Mouse (Mus musculus) forebrain, embryonic 13.5 days (tissue): Measurements from ENCODE around the gene Abcd2. TPM values are rescaled to one million over a fixed set of nuclear protein-coding genes. Genes with fewer than 3 reads are reported as not detected.

ENCODE experiments used
- ATAC-seq: fragments of 200-750 bp; cut with Nextera tagmentation; 2 replicates; pipeline ENCODE4 v1.8.0; 2017
- H3K27ac ChIP-seq: fragments of 300-500 bp; sonication (generic); 2 replicates; pipeline ENCODE4 v1.5.1; 2015; ENCODE audit warnings: inconsistent platforms, mild to moderate bottlenecking, moderate library complexity
- H3K27me3 ChIP-seq: fragments of 300-500 bp; sonication (generic); 2 replicates; pipeline ENCODE4 v1.6.1; 2015; ENCODE audit warnings: mild to moderate bottlenecking, inconsistent platforms
- H3K36me3 ChIP-seq: fragments of 300-500 bp; sonication (generic); 2 replicates; pipeline ENCODE4 v1.6.1; 2015; ENCODE audit warnings: mild to moderate bottlenecking, inconsistent platforms; ENCODE audit not compliant: poor library complexity, severe bottlenecking
- H3K4me1 ChIP-seq: fragments of 300-500 bp; sonication (generic); 2 replicates; pipeline ENCODE4 v1.6.1; 2015; ENCODE audit warnings: inconsistent platforms
- H3K4me2 ChIP-seq: fragments of 300-500 bp; sonication (generic); 2 replicates; pipeline ENCODE4 v1.6.1; 2015; ENCODE audit warnings: inconsistent platforms, mild to moderate bottlenecking, moderate library complexity
- H3K4me3 ChIP-seq: fragments of 300-500 bp; sonication (generic); 2 replicates; pipeline ENCODE4 v1.5.1; 2015; ENCODE audit warnings: mild to moderate bottlenecking, inconsistent platforms
- H3K9ac ChIP-seq: fragments of 300-500 bp; sonication (generic); 2 replicates; pipeline ENCODE4 v1.6.1; 2015; ENCODE audit warnings: mild to moderate bottlenecking, inconsistent platforms
- H3K9me3 ChIP-seq: fragments of 300-500 bp; sonication (generic); replicated peaks from 2 replicates; pipeline ENCODE4 v1.6.1; 2016; ENCODE audit warnings: inconsistent platforms
- WGBS: fragments of 180-500 bp; shearing (Covaris S2); methylation state at CpG from one replicate; pipeline ENCODE4 v1.1.7; 2015; 5-methylcytosine and 5-hydroxymethylcytosine counted together
- polyA plus RNA-seq: library from polyadenylated mRNA; unstranded; fragments of >200 nt; fragmentation: Nextera tagmentation; extraction: Ambion mirVana; gene quantifications from 2 replicates; pipeline ENCODE4 v1.2.1, GENCODE M21; 2015

The Abcd2 gene
- polyA plus RNA-seq, 1 experiment from 2014 or later: 30.8 TPM

DNA sequence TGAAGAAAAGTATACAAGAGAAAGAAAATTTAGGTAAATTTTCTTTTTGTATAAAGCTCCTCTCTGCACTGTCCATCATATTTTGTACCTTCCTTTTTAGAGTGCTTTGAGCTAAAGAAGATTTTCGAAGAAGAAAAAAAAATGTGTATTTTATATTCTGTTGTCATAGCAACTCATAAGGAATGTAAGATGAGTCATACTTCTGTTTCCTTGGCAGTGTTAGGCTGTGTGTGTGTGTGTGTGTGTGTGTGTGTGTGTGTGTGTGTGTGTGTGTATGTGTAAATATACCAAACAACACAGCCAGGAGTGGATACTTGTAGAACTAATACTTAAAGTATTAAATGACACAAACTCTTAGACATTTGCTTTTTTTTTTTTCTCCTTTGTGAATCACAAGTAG lies 39.0 kb downstream of the Abcd2 start:
- 86% methylated on average over 1 of the region's 1 CpGs for WGBS
- H3K36me3 ChIP-seq: peaks cover 60% of the 10 kb centered on the region
- no peak for ATAC-seq

DNA sequence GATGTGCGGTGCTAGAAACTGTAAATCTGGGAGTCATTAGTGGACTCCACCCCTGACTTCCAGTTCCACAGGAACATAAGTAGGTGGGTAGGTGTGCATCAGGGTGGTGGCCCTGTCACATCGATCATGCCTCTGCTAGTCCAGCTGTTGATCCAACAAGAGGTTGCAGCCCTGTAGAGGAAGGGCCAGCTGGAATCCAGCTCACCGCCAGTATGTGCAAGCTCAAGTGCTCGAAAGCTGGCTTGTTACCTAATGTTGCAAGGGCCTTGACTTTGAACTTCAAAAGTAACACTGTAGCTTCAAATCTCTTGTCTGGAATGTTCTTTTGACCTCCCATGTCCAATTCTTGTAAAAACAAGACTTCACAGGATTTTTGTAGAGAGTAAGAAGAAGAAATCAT lies 67.0 kb downstream of the Abcd2 start:
- H3K4me3 ChIP-seq: no peak overlapping the region
- no peaks in the 10 kb centered on the region for H3K9me3 ChIP-seq
- no peaks in the 10 kb centered on the region for H3K4me1 ChIP-seq
- H3K36me3 ChIP-seq: no peaks in the 10 kb centered on the region
- no peak overlapping the region for H3K9ac ChIP-seq
- H3K27me3 ChIP-seq: no peaks in the 10 kb centered on the region
- no peak overlapping the region for H3K27ac ChIP-seq
- 94% methylated on average over 4 of the region's 4 CpGs for WGBS
- no peak for ATAC-seq
- no peak overlapping the region for H3K4me2 ChIP-seq

More for the DNA sequence above, 39.0 kb downstream of the Abcd2 start:
- H3K4me2 ChIP-seq: no peak overlapping the region
- no peaks in the 10 kb centered on the region for H3K27me3 ChIP-seq
- H3K9ac ChIP-seq: no peak overlapping the region
- H3K4me3 ChIP-seq: no peak overlapping the region
- H3K9me3 ChIP-seq: peaks cover 10% of the 10 kb centered on the region
- no peaks in the 10 kb centered on the region for H3K4me1 ChIP-seq
- no peak overlapping the region for H3K27ac ChIP-seq

DNA sequence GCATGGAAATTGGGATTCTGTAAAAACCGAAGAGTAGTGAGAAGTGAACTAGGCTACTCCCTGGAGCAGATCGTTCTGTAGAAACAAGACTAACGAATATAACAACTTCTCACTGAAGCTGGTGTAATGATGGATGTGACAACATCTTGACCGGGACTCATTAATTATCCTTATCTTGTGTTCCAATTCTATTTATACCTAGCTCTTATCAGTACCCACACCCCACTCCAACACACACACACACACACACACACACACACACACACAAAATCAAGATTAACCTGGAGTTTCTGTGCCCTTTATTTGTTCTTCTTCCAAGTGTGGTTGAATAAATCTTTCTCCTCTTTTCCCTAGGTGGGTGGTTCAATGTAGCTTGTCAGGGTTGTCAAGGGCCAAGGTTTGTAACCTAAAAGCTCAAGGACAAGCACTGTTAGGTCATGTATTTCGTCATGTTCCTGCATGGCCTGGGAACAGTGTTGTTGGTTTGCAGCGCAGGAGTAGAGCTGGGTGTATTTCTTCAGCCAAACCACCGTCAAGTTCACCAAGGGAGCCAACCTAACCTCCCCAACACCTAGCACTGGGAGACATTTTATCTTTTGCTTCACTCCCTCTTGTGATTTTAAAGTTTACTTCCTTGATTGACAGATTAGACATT lies 78.9 kb downstream of the Abcd2 start:
- Histone ChIP-seq H3K4me1 (no peaks in the 10 kb centered on the region), H3K27me3 (no peaks in the 10 kb centered on the region), H3K27ac (no peak overlapping the region), H3K4me3 (no peak overlapping the region), H3K4me2 (no peak overlapping the region), H3K9me3 (no peaks in the 10 kb centered on the region), H3K9ac (no peak overlapping the region), H3K36me3 (no peaks in the 10 kb centered on the region)
- ATAC-seq: no peak
- WGBS: 92% methylated on average over 7 of the region's 7 CpGs

DNA sequence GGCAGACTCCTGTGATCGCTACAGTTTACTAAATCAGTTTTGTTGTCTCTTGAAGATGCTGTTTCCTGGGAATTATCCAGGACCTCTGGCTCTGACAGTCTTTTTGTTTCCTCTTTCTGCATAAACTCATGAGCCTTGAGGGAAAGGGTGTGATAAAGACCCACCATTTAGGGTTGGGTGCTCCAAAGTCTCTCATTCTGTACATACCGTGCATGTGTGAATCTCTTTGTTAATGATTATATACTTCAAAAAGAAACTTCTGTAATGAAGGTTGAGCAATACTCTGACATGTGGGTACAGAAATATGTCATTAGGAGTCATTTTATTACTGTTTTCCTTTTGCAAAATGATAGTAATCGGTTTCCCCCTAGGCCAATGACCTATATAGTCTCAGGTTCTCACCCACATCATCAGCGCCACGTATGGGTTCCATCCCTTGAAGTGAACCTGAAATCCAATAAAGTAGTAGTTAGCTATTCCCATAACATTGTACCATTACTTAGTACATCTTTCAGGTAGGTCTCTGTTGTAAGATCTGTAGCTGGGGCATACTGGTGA lies 83.4 kb downstream of the Abcd2 start:
- no peaks in the 10 kb centered on the region for H3K27me3 ChIP-seq
- 96% methylated on average over 5 of the region's 5 CpGs for WGBS
- H3K36me3 ChIP-seq: no peaks in the 10 kb centered on the region
- no peaks in the 10 kb centered on the region for H3K9me3 ChIP-seq
- ATAC-seq: no peak
- no peak overlapping the region for H3K27ac ChIP-seq
- H3K4me1 ChIP-seq: peaks cover 5% of the 10 kb centered on the region; the same call in 1 of the 2 replicates
- no peak overlapping the region for H3K4me3 ChIP-seq
- no peak overlapping the region for H3K4me2 ChIP-seq
- no peak overlapping the region for H3K9ac ChIP-seq

DNA sequence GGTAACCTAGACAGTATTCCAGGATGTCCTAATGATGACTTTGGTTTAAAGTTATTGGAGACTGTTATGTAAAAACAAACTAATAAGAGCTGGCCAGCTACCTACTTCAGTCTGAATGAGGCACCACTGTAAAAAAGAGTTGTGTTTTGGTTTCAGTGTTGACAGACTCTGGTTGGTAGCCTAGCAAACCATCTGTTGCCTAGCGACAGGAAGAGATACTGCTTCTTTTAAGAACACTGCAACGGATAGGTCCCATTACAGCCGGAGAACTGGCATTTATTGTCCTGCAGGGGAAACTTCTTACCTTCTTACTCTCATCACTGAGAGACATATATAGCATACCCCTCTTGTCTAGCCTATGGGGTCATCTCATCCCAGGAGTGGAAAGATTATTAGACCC lies 86.7 kb downstream of the Abcd2 start:
- peak; percentile 55 for ATAC-seq
- Histone ChIP-seq H3K4me3 (no peak overlapping the region), H3K9me3 (no peaks in the 10 kb centered on the region), H3K27ac (no peak overlapping the region), H3K36me3 (no peaks in the 10 kb centered on the region), H3K4me1 (peaks cover 5% of the 10 kb centered on the region; the same call in 1 of the 2 replicates), H3K4me2 (no peak overlapping the region), H3K9ac (no peak overlapping the region), H3K27me3 (no peaks in the 10 kb centered on the region)
- WGBS: 42% methylated on average over 3 of the region's 3 CpGs

DNA sequence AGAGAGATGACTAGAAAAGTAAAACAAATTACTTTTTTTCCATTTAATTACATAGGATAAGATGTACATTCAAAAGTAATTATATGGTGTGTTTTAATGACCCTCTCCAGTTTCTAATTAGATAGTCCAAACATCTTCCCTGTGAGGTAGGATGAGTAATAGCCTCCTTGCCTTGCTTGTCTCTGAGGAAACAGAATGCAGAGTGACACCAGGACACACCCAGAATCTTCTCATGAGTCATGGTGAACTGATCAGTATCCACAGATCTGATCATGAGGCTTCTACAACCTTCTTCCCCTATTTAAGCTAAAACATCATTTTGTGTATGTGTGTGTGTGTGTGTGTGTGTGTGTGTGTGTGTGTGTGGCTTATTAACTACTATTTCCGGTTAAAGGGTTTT lies 87.3 kb downstream of the Abcd2 start:
- H3K4me3 ChIP-seq: no peak overlapping the region
- H3K4me2 ChIP-seq: no peak overlapping the region
- H3K27ac ChIP-seq: no peak overlapping the region
- H3K4me1 ChIP-seq: peaks cover 5% of the 10 kb centered on the region; the same call in 1 of the 2 replicates
- no peak for ATAC-seq
- no peak overlapping the region for H3K9ac ChIP-seq
- no peaks in the 10 kb centered on the region for H3K9me3 ChIP-seq
- H3K27me3 ChIP-seq: no peaks in the 10 kb centered on the region
- 94% methylated on average over 1 of the region's 1 CpGs for WGBS
- no peaks in the 10 kb centered on the region for H3K36me3 ChIP-seq

DNA sequence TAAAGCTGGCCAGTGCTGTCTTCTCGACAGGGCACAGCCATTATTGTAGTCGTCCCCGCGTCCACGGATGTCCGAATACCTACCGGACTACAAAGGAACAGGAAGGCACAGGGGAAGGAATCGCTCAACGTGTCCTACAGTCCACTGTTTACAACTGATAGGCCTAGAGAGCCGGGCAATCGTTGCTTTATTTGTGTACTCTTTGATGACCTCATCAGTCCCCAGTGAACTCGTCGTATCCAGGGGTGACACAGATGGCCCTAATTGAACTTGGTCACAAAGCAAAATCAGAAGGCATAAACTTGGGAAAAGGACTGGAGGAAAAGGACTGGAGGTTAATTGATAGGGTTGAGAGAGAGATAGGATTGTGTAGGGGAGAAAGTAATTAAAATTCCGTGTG lies 87.8 kb downstream of the Abcd2 start:
- WGBS: 73% methylated on average over 14 of the region's 14 CpGs
- ATAC-seq: no peak
- H3K9me3 ChIP-seq: no peaks in the 10 kb centered on the region
- no peak overlapping the region for H3K27ac ChIP-seq
- peaks cover 5% of the 10 kb centered on the region; the same call in 1 of the 2 replicates for H3K4me1 ChIP-seq
- H3K36me3 ChIP-seq: no peaks in the 10 kb centered on the region
- no peak overlapping the region for H3K9ac ChIP-seq
- no peak overlapping the region for H3K4me3 ChIP-seq
- H3K27me3 ChIP-seq: no peaks in the 10 kb centered on the region
- no peak overlapping the region for H3K4me2 ChIP-seq

DNA sequence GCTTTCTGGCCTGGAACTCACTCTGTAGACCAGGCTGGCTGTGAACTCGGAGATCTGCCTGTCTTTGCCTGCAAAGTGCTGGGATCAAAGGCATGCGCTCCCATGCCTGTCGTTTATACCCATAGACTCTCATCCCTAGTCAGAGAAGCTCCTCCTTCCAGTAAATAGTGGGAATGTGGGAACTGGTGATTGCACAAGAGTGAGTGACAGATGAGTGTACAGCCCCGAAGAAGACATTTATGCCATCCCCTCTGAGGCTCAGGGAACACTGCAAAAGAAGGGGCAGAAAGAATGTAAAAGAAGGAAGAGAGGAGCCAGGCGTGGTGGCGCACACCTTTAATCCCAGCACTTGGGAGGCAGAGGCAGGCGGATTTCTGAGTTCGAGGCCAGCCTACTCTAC lies 88.3 kb downstream of the Abcd2 start:
- H3K36me3 ChIP-seq: no peaks in the 10 kb centered on the region
- no peak overlapping the region for H3K4me2 ChIP-seq
- no peaks in the 10 kb centered on the region for H3K9me3 ChIP-seq
- ATAC-seq: no peak
- H3K27me3 ChIP-seq: no peaks in the 10 kb centered on the region
- 94% methylated on average over 8 of the region's 8 CpGs for WGBS
- H3K4me1 ChIP-seq: peaks cover 5% of the 10 kb centered on the region; the same call in 1 of the 2 replicates
- no peak overlapping the region for H3K27ac ChIP-seq
- no peak overlapping the region for H3K9ac ChIP-seq
- no peak overlapping the region for H3K4me3 ChIP-seq

DNA sequence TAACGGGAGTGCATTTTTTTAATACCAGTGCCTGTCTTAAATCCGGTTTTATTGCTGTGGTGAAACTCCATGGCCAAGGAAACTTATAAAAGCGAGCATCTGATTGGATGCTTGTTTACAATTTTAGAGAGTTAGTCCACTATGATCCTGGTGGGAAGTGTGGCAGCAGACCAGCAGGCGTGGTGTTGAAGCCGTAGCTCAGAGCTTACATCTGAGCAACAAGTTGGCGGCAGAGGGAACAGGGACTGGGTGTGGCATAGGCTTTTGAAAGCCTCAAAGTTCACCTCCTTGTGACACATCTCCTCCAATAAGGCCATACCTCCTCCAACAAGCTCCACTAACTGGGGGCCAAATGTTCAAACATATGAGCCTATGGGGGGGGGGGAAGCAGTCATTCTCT lies 95.0 kb downstream of the Abcd2 start:
- Histone ChIP-seq H3K9ac (no peak overlapping the region), H3K9me3 (no peaks in the 10 kb centered on the region), H3K4me2 (no peak overlapping the region), H3K36me3 (no peaks in the 10 kb centered on the region), H3K4me3 (no peak overlapping the region), H3K27ac (no peak overlapping the region), H3K4me1 (peaks cover 7% of the 10 kb centered on the region), H3K27me3 (no peaks in the 10 kb centered on the region)
- 90% methylated on average over 6 of the region's 6 CpGs for WGBS
- ATAC-seq: no peak

Other genes starting within 250 kb of the Abcd2 start
- 54.9 and 56.4 TPM in 2 replicates for gene Kif21a, start 141.9 kb downstream of the Abcd2 start, polyA plus RNA-seq
- gene CN725425, start 7.7 kb upstream of the Abcd2 start, polyA plus RNA-seq: not detected in 2 replicates